Mouse (Mus musculus) yolk sac, embryonic 10.5 days (tissue): Measurements from ENCODE around the gene Ptges2.

Source experiments
- DNase-seq: peaks from one replicate; pipeline ENCODE4 v3.0.0-alpha.2; 2017; ENCODE audit warnings: low spot score

The Ptges2 gene

DNA sequence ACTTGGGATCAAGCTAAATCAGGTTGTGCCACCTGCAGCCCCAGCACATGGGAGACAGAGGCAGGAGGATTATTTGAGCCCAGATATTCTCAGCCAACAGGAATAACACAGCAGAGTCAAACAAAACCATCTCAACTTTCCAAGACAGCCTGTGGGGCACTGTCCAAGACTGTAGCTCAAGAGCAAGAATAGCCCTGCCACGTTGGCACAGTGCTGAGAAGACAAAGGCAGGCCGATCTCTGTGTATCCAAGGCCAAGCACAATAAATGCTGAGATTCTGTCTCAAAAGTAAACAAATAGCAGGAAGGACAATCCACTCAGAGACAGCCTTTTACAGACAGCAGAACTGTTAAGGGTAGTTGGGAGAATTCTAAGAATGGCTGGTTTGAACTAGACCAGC is 44.5 kb downstream of the Ptges2 start:
- DNase-seq = no peak

DNA sequence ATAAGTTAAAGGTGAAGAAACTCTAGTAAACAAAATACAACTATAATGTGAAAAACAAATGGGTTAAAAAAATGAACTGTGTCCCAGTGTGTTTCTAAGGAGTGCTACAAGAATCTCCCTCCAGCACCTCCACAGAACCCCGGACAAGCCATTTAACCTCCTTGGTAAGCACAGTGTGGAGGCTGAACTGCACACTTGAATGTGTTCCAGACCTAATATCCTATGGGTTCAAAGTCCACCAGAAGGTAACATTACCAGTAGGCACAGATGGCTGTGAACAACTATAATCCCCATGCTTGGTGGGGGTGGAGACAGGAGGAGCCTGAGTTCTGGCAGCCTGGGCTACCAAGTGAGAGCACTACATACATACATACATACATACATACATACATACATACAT is 44.9 kb downstream of the Ptges2 start:
- DNase-seq = no peak

DNA sequence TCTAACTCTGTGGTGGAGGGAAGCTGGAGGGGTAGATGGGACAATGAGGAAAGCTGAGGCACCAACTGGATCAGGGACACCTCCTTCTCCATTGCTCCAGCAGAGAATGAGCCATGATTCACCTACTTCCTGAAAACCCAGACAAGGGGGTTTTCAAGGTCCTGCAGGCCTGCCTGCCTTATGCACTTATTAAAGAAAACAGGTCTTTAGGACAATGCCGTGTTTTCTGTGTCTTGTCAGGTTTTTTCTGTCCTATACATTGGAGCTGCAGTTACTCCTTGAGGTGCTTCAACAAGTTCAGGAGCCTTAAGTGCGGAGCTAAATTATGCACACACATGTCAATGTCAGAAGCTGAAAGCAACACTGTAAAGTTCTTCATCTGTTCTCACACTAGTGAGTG is 45.9 kb downstream of the Ptges2 start:
- DNase-seq = no peak

DNA sequence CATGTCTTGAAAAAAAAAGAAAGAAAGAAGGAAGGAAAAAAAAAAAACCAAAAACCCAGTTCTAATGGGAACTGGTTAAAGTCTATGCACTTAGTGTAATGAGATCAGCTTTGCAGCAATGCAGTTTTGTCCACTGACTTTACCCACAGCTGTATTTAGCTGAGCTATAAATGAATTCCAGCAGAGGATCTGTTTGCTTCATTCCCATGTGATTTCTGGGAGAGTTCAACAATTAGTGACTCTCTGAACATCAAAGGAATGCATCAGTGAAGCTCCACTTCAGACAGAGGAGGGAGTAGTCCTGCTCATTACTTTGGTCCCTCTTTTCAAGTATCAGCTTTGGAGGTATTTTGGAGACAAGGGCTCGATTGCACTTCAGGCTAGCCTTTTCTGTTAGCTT is 49.8 kb downstream of the Ptges2 start:
- DNase-seq = no peak

DNA sequence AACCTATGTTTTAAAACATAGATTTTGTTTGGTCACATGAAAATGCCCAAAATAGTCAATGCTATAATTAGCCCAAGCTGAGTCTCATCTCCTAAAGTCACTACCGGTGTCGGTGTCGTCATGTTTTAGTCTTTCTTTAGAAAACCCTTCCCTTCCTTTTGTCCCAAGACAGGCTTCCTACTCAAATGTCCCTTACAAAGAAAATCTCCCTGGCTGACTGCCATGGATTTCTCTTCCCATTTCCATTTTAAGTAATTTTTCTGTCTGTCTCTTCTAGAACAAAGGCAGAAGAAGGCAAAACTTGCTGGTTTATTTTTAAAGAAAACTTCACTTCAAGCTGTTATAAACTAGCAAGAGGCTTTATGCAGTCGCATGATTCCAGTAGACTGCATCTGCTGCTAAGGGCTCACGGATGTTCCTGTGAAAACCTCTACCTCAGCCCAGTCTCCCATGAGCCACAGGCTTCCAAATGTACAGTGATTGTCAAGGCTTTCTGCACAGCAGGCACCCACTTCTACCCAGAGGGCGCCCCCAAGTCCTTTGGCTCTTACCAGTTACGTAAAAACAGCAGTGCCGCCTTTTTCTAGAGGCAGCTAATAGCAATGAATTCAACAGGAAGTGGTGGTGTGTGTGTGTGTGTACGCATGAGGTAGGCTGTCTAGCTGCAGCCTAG is 51.7 kb downstream of the Ptges2 start:
- DNase-seq = no peak

DNA sequence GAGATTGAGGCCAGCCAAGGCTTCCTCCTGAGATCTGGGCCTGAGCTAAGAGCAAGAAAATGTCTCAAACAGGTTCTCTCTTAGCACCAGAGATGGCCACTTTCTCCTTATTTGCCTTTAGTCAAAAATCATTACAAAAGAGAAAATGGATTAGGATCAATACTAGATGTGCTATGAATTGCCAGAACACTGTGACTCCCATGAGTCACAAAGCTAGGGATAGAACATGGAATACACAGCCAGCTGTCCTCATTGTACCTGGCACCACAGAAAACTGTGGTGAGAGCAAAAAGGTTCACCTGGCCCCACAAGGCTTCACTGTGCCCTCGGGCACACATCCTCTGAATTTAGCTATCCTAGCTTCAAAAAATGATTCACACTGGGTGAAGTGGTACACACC is 52.8 kb downstream of the Ptges2 start:
- no peak for DNase-seq

DNA sequence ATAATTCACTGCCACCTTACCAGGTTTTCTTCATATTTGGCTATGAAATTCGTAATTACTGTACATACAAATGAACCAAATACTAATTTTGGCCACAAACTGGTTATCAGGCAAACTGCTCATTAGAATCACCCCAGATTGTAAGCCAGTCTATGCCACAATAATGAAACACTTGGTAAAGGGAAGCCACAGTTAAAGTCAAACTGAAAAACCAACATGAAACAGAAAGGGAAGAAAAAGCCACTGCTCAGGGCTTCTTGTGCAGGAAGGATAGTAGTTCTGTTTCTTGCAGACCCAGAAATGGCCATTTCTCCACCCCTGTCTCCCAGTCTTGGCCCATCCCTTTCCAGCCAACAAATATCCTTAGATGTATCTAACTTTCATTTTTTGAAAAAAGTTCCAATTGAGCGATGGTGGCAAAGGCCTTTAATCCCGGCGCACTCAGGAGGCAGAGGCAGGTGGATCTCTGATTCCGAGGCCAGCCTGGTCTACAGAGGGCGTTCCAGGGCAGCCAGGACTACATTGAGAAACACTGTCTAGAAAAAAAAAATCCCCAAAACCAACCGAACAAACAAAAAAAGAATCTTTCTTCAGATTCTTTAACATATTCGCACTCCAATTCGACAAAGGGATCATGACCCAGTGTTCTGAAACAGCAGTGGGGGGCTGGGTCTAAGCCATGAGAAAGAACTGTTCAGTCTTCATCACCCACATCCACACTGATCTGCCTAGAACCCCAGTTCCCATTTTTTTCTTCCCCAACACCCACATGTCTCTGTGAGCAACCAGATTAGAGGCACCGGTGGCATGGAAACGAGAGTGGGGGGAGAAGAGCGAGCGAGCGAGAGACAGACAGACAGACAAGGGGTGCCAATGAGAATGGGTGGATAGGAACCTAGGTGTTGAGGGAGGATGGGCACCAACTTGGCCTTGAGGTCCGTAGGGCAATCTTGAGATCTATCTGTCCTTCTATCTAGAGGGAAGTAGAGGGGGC is 54.4 kb downstream of the Ptges2 start, which contains the start of gene Naif1:
Naif1 (plus strand) TSS at position 697 of the 994 bp plus-strand sequence.
- no peak for DNase-seq

DNA sequence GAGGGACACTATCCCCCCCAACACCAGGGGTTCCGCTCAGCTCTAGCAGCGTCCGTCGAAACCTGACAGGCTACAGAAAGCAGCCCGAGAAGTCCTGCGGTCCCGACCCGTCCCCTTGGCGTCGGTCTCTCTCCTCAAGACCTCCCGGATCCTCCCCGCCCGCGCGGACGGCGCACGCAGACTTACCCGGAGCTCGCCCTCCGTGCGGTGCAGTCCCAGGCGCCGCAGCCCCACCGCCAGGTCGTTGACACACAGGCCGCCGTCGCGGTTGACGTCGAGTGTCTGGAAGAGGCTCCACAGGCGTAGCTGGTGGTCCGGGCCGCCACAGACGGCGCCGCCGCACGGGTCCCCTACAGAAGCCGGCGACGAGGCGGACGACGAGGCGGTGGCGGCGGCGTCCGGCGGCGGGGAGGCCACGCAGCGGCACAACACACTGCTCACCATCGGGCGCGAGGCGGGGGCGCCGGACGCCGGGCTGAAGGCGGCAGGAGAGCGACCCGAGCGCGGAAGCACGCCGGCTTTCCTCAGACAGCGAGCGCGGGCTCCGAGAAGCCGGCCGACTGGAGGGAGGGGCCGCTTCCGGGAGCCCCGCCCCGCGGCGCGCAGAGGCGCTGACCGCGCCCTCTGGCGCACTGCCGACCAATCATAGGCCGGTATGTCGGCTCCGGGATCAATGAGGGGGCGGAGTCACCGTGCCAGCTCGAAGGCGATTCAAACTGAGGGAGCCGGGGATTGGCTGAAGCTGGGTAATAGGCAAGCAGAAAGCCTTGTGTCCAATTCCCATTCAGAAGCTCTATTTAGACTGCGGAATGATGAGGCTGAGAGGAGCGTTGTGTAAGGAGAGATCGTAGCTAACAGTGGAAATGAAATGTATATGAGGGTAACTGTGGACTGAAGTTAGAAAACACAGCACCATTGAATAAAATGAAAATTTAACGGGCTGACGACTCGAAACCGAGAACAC is 55.5 kb downstream of the Ptges2 start, which contains the start of gene Slc25a25:
Slc25a25 (minus strand) TSS at position 565 of the 964 bp plus-strand sequence.
- DNase-seq = peak; percentile 97

DNA sequence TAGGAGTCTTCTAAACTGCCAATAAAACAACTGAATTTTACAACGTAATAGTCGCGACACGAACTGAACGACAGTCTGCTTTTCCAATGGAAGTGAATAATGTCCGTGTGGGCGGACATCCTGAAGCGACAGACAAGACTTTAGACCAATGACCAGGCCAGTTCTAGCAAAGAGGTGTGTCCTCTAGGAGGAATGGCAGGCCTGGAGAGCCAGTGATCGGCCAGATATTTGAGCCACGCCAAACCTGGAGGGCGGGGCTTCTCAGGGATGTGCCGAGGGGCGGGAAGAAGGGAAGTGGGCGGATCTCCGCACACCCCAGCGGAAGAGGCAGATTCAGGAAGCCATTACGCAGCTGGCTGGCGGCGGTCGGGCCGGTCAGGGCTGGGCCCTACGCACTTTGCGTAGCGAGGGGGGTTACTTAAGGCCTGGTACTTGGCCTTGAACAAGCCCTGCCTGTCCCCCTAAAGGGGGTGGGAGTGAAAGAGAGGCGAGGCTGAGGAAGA is 56.2 kb downstream of the Ptges2 start:
- peak; percentile 98 for DNase-seq

DNA sequence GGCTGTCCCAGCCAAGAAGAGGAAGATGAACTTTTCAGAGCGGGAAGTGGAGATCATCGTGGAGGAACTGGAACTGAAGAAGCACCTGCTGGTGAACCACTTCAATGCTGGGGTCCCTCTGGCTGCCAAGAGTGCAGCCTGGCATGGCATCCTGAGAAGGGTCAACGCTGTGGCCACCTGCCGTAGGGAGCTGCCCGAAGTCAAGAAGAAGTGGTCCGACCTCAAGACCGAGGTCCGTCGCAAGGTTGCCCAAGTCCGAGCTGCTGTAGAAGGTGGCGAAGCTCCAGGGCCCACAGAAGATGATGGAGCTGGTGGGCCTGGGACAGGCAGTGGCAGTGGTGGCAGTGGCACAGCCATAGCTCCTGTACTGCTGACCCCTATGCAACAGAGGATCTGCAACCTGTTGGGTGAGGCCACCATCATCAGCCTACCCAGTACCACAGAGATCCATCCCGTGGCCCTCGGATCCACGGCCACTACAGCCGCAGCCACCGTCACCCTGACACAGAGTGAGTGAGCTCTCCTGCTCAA is 56.8 kb downstream of the Ptges2 start:
- DNase-seq = no peak

DNA sequence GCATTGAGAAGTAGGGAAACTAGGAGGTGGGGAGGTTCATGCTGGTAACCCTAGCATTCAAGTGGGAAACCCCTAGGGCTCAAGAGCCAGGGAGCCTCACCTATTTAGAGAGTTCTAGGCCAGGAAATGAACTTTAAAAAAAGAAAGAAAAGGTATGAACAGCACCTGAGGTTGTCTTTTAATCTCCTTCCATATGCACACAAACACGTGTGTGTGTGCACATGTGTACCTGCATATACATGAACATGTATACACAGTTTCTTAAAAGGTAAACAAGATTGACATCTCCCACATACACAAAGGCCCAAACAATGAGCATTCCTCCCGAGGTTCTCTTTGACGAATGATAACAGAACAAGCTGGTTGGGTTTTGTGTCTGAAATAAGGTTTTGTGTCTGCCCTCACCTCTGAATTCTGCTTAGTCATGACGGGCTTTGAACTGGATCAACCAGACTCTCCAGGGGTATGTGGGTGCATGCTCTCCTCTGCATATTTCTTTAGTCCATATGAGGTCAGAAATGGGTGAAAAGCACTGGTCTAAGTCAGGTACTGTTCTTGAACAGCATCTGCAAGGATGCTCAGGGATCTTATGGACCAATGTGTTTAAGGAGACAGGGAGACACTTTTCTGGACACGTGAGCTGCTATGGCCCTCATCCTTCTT is 58.1 kb downstream of the Ptges2 start:
- DNase-seq = no peak

DNA sequence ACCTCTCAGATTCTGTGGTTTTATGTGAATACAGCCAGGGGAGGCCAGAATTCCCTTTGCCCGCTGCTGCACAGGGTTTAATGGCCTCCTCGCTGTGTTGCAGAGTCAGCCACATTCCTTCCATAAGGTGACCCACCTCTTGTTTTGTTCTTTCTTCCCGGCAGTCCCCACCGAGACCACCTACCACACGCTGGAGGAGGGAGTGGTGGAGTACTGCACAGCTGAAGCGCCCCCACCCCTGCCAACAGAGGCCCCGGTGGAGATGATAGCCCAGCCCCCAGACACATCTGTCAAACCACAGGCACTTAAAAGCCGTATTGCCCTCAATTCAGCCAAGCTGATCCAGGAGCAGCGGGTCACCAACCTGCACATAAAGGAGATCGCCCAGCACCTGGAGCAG is 58.9 kb downstream of the Ptges2 start:
- no peak for DNase-seq

DNA sequence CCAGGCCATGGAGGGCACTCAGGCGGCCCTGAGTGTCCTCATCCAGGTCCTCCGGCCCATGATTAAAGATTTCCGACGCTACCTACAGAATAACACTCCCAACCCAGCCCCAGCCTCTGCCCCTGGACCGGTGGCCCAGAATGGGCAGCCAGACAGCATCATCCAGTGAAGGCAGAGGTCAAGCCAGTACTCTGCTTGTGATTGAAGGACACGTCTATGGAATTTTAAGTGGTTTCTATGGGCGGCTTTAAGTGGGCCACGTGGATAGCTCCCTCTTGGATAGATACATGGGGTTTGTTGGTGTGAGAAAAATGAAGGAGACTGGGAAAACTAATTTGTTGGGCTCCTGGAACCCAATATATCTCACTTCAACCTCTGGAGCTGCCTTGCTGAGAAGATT is 59.4 kb downstream of the Ptges2 start:
- DNase-seq = no peak
